Mouse (Mus musculus) c-Kit-positive CD71-positive TER-119-negative erythroid progenitor cells, embryonic 14.5 days (primary cell): ENCODE measurements around the gene Nudt7.

Source experiments
- DNase-seq: peaks from one replicate; pipeline ENCODE4 v3.0.0-alpha.2; 2013; ENCODE audit warnings: low read depth

Gene Nudt7

GRCm38 (mm10) chr8:114133510-114134362 is at the start of gene Nudt7:
Gene Nudt7 (plus strand): TSS chr8:114133557.
- peak; percentile 92 for DNase-seq

GRCm38 (mm10) chr8:114087932-114088331 is 45.4 kb upstream of the Nudt7 start:
- no peak for DNase-seq

DNA sequence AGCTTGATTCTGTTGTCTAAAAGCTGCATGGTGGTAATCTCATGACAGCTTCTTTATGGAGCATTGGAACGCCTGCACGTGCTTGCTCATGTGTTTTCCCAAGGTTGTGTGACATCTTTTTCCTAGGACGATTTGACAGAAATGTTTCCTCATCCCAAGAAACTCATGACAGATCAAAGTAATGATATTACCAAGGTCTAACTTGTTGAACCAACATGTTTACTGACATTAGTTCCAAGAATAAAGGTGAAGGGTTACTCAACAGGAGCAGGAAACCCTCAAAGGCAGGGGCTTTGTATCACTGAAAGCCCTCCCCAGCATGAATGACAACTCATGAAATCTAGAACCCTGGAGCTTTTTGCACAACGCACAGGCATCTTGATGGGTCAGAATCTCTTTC is 42.6 kb upstream of the Nudt7 start:
- DNase-seq = no peak

GRCm38 (mm10) chr8:114093321-114093720 is 40.0 kb upstream of the Nudt7 start:
- no peak for DNase-seq

GRCm38 (mm10) chr8:114094526-114094925 is 38.8 kb upstream of the Nudt7 start:
- no peak for DNase-seq

DNA sequence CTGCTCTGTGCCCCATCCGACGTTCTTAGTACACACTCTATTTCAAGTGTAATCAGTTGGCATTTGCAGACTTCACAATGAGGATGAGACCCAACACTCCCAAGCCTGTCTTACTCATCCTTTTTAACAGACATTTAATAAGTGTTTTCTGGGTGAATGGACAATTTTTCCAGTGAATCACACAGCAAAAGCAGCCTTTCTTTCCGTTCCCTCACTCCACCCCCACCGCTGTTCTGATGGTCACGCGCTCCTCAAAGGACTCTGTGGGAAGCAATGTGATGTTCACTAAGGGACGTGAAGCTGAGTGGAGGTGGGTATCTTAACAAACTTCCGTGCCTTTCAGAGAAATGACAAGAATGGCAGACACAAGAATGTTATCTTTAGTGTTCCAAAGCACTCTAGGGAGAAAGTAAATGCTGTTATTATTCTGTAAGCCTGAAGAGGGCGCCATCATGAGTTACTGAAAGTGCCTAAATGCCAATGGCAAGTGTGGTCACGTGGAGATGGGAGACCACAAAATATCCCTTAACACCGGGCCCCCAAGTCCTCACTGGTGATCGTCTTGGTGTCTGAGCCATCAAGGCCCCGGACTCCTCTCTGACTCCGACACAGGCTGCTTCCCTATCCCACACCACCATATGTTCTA is 32.7 kb upstream of the Nudt7 start:
- no peak for DNase-seq

DNA sequence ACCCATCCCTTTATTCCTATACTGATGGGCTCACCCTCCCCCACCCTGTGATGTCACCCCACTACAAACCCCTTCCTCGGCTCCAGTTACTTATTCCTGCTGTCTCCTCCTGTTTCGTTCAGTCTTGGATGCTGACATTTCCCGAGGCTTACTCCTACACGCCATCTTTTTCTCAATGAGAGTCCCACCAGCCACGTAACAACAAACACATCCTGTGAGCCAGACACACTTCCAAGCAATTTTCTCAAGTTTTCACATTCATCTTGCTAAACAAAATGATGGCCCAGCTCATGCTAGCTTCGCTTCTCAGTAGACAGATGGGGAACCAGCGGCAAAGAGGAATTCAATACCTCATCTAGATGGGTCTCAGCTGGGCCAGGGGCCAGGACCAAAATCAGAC is 30.0 kb upstream of the Nudt7 start:
- no peak for DNase-seq

GRCm38 (mm10) chr8:114105971-114106370 is 27.4 kb upstream of the Nudt7 start:
- no peak for DNase-seq

DNA sequence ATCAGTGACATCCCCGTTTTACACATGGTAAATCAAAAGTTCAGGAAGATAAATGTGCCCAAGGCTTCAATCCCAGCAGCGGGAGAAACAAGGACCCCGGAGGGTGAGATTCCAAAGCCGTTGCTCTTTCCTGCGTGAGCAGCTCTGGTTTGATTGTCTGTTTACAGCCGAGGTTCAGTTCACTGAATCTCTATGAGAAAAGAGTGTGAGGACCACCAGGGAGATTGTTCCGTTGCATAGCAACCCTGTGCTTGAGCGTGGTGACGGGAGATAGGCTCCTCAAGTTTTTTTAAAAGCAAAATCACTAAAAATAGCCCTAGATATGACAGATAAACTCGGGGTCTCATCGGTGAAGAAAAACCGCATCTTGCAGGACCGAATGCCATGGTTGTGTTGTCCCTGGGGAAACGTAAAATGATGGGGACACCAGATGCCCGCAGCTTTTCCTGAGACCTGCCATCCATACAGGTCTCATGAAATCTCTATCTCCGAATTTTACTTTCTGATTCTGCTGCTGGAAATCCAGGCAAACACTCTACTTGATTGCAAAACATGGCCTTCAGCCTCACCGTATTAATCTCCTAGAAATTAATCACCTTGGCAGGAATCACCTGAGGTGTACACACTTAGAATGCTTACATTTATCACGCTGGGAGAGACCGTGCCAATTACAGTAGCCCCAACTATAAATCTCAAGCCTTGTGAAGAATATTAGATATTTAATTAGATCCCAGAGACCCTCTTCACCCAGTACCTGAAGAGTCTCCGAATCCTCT is 23.8 kb upstream of the Nudt7 start:
- DNase-seq = no peak

GRCm38 (mm10) chr8:114115076-114115475 is 18.3 kb upstream of the Nudt7 start:
- no peak for DNase-seq

- DNase-seq = no peak
These were observed 17.3 kb upstream of the Nudt7 start for GRCm38 (mm10) chr8:114116049-114116448.

DNA sequence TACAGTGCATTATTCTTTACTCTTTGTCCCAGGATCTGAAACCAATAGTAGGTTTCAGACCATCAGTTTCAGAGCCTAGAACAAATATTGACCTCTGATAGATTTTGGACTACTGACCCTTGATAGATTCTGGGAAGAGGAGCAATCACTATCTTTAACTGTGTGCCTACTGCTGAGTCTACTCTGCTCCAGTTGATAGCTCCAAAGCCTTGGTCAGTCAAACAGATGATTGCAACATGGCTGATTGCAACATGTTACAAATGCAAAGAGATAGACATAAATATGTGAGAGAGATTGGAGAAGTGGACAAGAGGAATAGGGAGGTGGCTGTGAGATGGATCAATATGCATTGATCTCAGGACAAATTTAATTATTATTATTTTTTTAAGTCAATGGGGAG is 15.9 kb upstream of the Nudt7 start:
- DNase-seq = no peak

DNA sequence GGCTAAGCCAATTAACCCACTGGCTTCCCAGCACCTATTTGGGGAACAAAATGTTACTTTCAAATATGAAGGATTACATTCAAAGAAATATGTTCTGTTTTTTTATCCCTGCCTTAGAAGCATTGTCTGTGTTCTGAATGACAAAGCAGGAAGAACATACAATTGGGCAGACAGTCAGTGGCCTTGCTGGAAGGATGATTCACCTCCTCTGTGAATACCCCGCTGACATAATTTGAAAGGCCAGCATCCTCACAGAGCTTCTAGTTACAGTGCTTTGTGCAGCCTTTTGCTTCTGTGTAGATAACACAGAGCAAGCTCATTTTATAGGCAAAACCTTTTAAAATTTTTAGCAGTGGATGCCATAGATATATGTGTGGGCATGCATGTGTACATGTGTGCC is 11.6 kb upstream of the Nudt7 start:
- no peak for DNase-seq

- DNase-seq = no peak
These were observed 9.7 kb upstream of the Nudt7 start for GRCm38 (mm10) chr8:114123611-114124010.

- DNase-seq = no peak
These were observed 9.1 kb upstream of the Nudt7 start for GRCm38 (mm10) chr8:114124084-114124750.

DNA sequence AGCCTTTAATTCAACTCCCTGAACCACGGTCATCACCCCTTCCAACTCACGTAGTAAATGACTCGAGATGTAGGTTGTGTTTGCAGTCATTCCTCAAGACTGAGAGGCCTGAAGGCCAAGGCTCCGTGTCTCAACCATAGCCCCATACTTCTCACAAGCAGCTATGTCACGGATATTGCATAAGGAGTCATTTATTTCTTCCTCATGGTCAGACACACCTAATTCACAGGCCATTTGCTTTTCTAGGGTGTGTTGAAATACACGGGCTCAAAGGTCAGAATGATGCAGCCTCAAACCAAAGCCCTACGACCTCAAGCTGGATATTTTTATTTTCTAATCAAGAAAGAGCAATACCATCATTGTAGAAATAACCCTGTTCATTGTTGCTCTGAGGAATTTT is 2.5 kb upstream of the Nudt7 start:
- no peak for DNase-seq

GRCm38 (mm10) chr8:114131421-114131820 is 1.9 kb upstream of the Nudt7 start:
- no peak for DNase-seq

DNA sequence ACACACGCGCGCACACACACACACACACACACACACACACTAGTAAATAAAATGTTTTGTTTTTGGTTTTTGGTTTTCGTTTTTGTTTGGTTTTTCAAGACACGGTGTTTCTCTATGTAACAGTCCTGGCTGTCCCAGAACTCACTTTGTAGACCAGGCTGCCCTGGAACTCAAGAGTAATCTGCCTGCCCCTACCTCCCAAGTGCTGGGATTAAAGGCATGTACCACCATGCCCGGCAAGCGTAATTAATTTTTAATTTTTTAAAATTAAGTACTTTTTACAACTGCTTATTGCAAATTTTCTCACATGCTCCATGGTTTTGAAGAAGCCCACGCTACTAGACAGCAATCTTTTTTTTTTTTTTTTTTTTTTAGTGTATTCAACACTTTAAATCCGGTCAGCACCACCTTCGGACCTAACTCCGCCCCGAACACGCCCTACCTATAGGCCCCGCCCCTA is 277 bp upstream of the Nudt7 start:
- DNase-seq = no peak

DNA sequence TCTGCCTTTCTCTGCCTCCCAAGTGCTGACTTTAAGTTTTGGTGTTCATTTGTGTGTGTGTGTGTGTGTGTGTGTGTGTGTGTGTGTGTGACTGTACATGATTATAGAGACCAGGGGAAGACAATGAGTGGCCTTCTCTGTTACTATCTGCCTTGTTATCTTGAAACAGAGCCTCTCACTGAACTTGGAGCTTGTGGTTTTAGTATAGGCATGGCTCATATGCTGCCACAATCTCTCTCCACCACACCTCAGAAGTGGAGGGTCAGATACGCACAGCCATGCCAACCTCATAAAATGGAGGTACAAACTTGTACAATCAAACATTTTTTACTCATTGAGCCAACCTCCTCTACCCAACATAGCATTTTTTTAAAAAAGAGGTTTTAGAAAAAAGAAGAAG is 3.4 kb downstream of the Nudt7 start:
- peak; percentile 48 for DNase-seq

DNA sequence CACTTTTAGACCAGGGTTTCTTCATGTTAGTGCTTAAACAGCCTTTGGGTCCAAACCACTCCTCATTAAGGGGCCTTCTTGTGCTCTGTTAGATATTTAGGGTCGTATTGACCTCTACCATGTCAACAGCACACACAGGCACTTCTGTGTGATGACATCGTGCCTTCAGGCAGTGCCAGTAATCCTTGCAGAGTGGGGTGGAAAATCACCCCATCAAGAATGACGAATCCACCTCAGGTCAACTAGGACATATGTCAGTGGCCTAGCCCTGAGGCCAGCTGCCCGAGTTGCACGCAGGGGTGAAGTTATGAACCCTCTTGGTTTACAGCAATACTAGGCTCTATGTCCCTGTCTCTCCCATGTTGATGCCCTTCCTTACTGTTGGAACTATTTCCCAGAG is 3.8 kb downstream of the Nudt7 start:
- no peak for DNase-seq

DNA sequence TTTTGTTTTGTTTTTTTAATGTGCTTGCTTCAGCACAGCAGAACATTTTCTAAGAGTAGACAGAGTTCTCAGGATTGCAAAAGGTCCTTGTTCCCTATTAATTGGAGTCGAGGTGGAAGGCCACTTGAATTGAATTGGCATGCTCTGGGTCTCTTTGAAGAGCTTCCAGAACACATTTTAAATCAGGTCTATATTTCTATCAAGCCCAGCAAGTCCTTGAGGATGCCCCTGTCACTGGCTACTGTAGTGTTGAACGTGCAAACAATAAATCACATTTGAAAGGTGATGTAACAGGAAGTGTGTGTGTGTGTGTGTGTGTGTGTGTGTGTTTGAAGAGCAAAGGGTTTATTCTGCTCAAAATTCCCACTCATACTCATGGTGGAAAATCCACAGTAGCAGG is 7.1 kb downstream of the Nudt7 start:
- no peak for DNase-seq

DNA sequence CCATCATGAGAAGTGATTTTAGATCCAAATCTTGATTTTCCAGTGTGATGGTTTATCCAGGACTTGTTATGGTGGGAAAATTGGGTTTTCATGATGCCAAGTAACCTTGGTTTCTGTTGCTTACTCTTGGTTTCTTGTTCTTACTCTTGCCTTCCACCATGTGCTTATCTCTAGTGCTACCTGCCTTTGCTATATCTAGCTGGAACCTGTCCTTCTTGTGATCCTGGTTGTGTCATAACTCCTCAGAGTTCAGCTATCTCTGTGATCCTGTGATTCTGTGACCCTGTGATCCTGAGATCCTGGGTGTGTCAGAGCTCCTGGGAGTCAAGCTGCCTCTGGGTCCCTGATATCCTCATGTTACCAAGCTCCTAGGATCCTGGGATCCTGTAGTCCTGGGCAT is 8.8 kb downstream of the Nudt7 start:
- DNase-seq = no peak
